Mouse (Mus musculus) lung, postnatal 4 days (tissue): ENCODE results near the gene Top2b.

Source experiments
- DNase-seq, 2 experiments: peaks; one replicate each; pipeline ENCODE4 v3.0.0; 2021

The Top2b gene

DNA sequence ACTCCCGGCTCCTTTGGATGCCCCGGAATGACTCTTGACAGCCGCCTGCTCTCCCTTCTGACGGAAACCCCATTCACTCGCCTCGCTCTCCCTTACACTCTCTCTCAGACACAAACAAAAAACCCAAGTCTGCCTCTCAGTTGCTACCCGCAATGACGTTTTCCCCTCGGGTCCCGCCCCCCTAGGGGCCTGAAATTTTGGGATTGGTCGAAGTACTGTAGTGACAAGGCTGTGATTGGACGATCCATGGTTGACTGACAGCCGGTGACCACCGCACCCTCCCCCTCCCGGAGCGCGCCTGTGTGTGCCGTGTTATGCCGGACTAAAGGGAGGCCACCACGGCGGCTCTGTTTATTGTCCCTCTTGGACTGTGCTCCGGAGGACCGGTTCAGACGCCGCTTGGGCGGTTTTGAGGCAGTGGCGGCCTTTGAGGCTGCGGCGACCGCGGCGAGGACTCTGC, at the start of gene Top2b:
Gene Top2b (plus strand): TSS at position 302 of the 460 bp plus-strand sequence.
- peak; percentile 98 for DNase-seq

DNA sequence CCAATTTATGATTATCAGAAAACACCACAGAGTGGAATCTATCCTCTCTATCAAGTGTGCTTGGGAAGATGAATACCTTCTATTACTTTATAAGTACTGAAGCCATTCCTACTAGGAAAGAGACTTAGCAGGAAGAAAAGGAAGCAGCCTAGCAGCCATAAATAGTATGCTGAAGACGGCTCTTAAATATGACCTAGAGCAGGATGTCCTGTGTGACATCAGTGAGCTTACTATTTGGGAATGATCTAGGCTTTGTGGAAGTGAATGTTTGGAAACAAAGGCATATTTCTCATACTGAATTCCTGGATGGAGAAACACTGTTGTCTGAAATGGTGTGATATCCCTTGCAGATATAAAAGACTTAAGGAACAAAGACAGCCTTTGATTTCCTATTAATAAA, 48.3 kb upstream of the Top2b start:
- no peak for DNase-seq

DNA sequence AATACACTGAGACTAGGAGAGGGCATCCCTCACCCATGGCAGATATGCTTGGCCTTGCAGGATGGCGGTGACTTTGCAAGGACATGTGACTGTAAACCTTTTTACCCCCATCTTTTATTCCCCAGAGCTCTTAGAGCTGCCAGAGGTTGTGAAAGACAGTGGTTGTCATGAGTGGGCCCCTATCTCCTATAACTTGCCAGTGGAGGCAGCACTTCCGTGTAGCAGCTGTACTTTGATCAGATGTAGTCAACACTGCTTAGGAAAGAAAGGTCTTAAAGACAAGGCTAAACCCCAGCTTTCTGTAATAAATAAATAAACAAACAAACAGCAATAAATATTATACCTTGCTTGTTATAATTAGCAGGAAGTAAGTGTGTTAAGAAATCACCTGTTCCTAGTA, 45.2 kb upstream of the Top2b start:
- DNase-seq, result no peak

DNA sequence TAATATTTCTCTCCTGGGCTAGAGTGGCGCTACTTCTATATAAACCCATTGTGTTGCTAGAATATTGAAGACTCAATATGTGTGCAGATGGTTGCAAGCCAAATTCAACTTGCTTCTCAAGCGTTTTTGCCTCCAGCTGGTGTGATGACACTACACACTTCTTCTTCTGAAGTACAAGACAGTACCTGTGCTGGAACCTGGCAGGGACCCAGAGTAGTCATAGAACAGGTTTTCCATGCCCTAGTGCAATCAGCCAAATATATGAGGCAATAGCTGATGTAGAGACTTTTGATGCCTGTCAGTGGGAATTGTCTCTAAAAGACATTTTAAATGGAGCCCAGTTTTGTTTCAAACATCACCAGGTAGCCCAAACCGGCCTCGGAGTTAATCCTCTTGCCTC, 40.6 kb upstream of the Top2b start:
- no peak for DNase-seq

DNA sequence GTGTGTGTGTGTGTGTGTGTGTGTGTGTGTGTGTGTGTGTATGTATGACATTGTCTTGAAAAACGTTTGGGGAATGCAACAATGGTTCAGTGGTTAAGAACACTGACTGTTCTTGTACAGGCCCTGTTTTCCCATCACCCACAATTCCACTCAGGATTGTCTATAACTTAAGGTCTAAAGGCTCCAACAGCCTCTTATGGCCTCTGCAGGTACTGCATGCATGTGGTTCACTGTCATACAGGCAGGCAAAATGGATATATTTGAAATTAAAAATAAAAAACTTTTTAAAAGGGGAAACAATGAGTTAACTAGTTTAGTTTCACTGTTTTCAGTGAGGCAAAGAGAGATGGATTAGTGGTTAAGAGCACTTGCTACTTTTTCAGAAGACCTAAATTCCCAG, 39.8 kb upstream of the Top2b start:
- no peak for DNase-seq

GRCm38 (mm10) chr14:16328531-16328930, 36.4 kb upstream of the Top2b start:
- DNase-seq, result peak; percentile 26 to 60

- no peak for DNase-seq
These were observed 36.0 kb upstream of the Top2b start for GRCm38 (mm10) chr14:16328959-16329480.

GRCm38 (mm10) chr14:16329756-16330155, 35.2 kb upstream of the Top2b start:
- DNase-seq, result no peak

DNA sequence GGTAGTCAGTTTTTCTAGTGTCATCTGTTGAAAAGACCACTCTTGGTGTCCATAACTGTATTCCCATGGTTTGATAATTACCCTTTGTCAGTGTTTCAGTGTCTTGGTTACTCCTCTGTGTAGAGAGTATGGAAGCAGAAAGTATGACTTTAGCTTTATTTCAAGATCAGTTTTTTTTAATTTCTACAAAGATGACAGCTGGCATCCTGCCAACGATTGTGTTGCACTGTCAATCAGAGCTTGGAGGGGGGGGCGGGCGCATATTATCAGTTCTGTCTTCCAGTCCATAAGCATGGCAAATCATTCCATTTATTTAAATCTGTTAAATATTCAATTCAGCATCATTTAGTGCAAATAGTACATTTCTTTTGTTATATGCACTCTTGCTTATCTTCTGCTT, 30.7 kb upstream of the Top2b start:
- DNase-seq, result no peak

- no peak for DNase-seq
These were observed 29.1 kb upstream of the Top2b start for GRCm38 (mm10) chr14:16335835-16336417.

DNA sequence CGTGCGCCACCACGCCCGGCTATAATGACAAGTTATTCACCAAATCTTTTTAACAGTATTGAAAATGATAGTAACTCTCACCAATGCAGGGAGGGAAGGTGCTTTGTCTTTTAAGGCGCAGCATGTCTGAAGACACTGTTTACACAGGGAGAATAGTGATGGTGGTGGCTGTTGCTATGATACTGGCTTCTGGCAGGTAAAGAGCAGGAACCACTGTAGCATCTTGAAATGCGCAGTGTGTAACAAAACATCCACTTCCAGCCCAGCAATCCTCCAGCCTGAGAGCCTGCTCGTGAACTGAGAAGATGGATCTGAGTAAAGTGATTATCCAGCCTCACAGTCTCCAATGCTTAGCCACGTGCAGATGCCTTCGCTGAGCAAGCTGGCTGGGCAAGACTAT, 17.5 kb upstream of the Top2b start:
- no peak for DNase-seq

DNA sequence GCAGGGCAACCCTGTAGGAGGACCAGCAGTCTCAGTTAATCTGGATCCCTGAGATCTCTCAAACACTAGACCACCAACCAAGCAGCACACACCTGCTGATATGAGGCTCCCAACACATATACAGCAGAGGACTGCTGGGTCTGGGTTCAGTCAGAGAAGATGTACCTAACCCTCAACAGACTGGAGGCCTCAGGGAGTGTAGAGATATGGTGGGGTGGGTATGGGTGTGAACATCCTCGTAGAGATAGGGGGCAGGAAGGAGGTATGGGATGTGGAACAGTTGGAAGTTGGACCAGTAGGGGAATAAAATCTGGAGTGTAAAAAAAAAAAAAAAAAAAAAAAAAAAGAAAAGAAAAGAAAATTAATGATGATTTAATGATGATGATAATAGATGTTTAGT, 5.3 kb upstream of the Top2b start:
- no peak for DNase-seq

DNA sequence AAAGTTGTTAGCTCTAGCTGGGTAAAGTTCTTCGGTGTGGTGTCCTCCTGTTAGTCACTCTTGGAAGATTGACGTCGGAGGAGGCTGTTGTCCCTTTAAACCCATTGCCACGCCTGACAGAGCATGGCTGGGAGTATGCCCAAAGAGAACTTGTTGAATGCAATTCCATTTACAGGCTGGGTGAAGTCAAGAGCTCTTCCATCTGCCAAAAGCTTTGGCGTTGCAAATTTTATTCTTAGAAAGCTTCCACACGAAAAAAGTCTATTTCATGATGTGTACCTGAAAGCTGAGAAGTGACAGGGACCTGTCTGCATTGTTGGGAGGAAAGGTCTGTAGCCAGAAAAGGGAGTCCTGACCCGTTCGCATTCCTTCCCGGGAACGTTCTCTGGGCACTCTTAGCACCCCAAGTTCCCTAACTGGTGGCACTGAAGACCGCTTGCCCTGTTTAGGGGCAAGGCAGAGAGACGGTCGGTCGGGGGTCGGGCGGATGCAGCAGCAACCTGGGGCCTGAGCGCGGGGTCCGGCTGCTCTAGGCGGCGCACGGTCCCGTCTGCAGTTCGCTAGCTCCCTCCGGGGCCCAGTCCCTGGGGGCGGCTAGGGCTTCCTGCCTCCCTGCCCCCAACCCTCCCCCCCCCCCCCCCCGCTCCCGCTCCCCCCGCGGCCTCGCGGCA, 683 bp upstream of the Top2b start:
- peak; percentile 45 to 54 for DNase-seq

DNA sequence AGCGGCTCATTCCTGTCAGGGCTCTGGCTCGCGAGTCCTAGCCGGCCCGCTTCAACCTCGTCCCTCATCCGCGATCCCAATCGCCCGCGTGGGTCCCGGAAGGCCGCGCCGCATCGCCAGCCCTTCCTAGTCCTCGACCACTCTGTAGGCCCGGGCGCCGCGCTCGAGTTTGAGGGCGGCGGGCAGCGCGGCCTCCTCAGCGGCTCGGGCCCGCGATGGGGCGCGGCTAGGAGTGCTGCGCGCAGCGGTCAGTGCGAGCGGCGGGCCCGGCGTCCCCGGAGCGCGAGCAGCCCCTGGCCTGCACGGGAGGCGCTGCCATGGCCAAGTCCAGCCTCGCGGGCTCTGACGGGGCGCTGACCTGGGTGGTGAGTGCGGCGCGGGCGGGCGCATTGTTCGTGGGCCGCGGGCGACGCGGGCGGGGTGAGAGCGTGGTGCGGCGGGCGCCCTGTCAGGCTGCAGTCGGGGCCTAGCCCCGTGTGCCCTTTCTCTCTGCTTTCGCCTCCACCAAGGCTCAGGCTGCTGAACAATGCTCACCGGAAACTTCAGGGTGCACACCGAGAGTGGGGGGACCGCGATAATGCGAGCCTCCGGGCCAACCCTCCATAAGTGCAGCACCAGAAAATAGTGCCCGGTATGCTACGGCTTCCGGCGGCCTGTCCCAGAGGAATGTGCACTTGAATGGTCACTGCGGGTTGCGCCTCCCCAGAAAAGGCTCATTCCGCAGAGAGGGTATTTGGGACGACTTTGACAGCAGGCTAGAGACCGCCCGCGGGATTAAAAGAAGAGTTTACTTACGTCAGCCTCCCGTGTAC, 589 bp downstream of the Top2b start:
- DNase-seq, result peak; percentile 77 to 84

GRCm38 (mm10) chr14:16366174-16366889, 1.4 kb downstream of the Top2b start:
- DNase-seq, result no peak

DNA sequence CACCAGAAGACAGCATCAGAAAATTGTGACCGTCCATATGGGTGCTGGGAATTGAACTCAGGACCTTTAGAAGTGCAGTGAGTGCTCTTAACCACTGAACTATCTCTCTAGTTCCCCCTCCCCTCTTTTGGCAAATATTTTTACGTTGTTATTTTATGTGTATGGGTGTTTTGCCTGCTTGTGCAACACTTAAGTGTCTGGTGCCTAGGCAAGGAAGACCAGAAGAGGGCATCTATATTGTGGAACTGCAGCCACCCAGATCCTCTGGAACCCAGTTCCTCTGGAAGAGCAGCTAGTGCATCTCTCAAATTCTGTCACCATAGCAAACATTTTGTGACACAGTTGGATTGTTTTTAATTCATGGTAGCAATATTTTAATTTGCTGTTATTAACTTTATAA, 2.0 kb downstream of the Top2b start:
- DNase-seq, result no peak

- no peak for DNase-seq
These were observed 7.8 kb downstream of the Top2b start for GRCm38 (mm10) chr14:16372761-16373160.

- no peak for DNase-seq
These were observed 8.2 kb downstream of the Top2b start for GRCm38 (mm10) chr14:16373190-16373589.

GRCm38 (mm10) chr14:16379917-16380570, 15.1 kb downstream of the Top2b start:
- DNase-seq, result peak in 1 of 2 experiments; percentile 62

GRCm38 (mm10) chr14:16384783-16385182, 19.8 kb downstream of the Top2b start:
- DNase-seq, result no peak

DNA sequence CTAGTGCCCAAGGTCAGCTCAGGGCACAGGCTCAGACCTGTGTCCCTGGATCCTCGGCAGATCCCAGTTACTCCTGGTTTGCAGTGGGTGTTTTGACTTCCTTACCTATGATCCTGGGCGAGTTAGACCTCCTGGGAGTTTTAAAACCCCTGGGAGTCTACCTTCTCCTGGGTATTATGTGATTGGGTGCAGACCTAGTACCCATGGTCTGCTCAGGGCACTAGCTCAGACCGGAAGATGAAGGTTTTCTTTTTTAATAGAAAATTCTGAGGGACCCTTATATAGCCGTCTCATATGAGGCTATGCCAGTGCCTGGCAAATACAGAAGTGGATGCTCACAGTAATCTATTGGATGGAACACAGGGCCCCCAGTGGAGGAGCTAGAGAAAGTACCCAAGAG, 40.2 kb downstream of the Top2b start:
- no peak for DNase-seq

- DNase-seq, result no peak
These were observed 49.2 kb downstream of the Top2b start for GRCm38 (mm10) chr14:16414163-16414562.
